Mouse (Mus musculus): ENCODE results near the gene Emilin2. TPM values are rescaled to one million over a fixed set of nuclear protein-coding genes. Genes with fewer than 3 reads are reported as not detected.

Gene Emilin2
- polyA plus RNA-seq, 1 experiment = 7.9 TPM

GRCm38 (mm10) chr17:71213666-71214065, 98.1 kb downstream of the Emilin2 start:
- TF ChIP-seq USF1 (IDR thresholded peaks at IDR 0.05; ENCODE audit: low read depth) = no peak
- no peak for TF ChIP-seq MYOG (IDR thresholded peaks at IDR 0.05; ENCODE audit: control insufficient read depth, extremely low read depth, insufficient read length)
- no peak for TF ChIP-seq CEBPB (IDR thresholded peaks at IDR 0.05; ENCODE audit: low read depth)
- no peak for TF ChIP-seq MYOD1 (IDR thresholded peaks at IDR 0.05; ENCODE audit: control insufficient read depth, insufficient read length, low read depth)
- peaks cover 25% of the 10 kb centered on the region for H3K79me3 ChIP-seq (ENCODE audit: low read depth)
- no peak overlapping the region for H3ac ChIP-seq (ENCODE audit: control insufficient read depth, insufficient read length, low read depth)
- peaks cover 15% of the 10 kb centered on the region for H3K36me3 ChIP-seq (ENCODE audit: control insufficient read depth, insufficient read depth)
- H3K79me2 ChIP-seq (ENCODE audit: control insufficient read depth, insufficient read depth) = peaks cover 83% of the 10 kb centered on the region
- no peak overlapping the region for H3K4me3 ChIP-seq (ENCODE audit: insufficient read depth, poor library complexity, severe bottlenecking)
- H3K27me3 ChIP-seq (ENCODE audit: control insufficient read depth, insufficient read depth, insufficient read length) = no peaks in the 10 kb centered on the region

GRCm38 (mm10) chr17:71211962-71212646, 99.7 kb downstream of the Emilin2 start:
- H3K27me3 ChIP-seq (ENCODE audit: control insufficient read depth, insufficient read depth, insufficient read length) = no peaks in the 10 kb centered on the region
- H3K79me2 ChIP-seq (ENCODE audit: control insufficient read depth, insufficient read depth) = peaks cover 93% of the 10 kb centered on the region

GRCm38 (mm10) chr17:71209936-71210335, 101.8 kb downstream of the Emilin2 start:
- peaks cover 96% of the 10 kb centered on the region for H3K79me2 ChIP-seq (ENCODE audit: control insufficient read depth, insufficient read depth)
- H3K36me3 ChIP-seq (ENCODE audit: control insufficient read depth, insufficient read depth) = peaks cover 7% of the 10 kb centered on the region
- H3K27me3 ChIP-seq (ENCODE audit: control insufficient read depth, insufficient read depth, insufficient read length) = no peaks in the 10 kb centered on the region
- no peak overlapping the region for H3K4me3 ChIP-seq (ENCODE audit: insufficient read depth, poor library complexity, severe bottlenecking)
- no peak for TF ChIP-seq CEBPB (IDR thresholded peaks at IDR 0.05; ENCODE audit: low read depth)
- no peak for TF ChIP-seq CTCF (IDR thresholded peaks at IDR 0.05; ENCODE audit: control insufficient read depth, insufficient read depth, insufficient read length)
- no peak for TF ChIP-seq MYOD1 (IDR thresholded peaks at IDR 0.05; ENCODE audit: control insufficient read depth, insufficient read length, low read depth)
- no peak for TF ChIP-seq FOSL1 (IDR thresholded peaks at IDR 0.05; ENCODE audit: insufficient read depth, low read length, poor library complexity, severe bottlenecking)
- TF ChIP-seq USF1 (IDR thresholded peaks at IDR 0.05; ENCODE audit: low read depth) = no peak
- no peak for TF ChIP-seq MYOG (IDR thresholded peaks at IDR 0.05; ENCODE audit: control insufficient read depth, extremely low read depth, insufficient read length)
- TF ChIP-seq MAX (IDR thresholded peaks at IDR 0.05) = no peak
- H3K79me3 ChIP-seq (ENCODE audit: low read depth) = peaks cover 40% of the 10 kb centered on the region
- H3ac ChIP-seq (ENCODE audit: control insufficient read depth, insufficient read length, low read depth) = no peak overlapping the region

More at GRCm38 (mm10) chr17:71211962-71212646, 99.7 kb downstream of the Emilin2 start:
- Histone ChIP-seq H3K4me3 (ENCODE audit: insufficient read depth, poor library complexity, severe bottlenecking) (no peak overlapping the region), H3ac (ENCODE audit: control insufficient read depth, insufficient read length, low read depth) (no peak overlapping the region), H3K79me3 (ENCODE audit: low read depth) (peaks cover 31% of the 10 kb centered on the region), H3K36me3 (ENCODE audit: control insufficient read depth, insufficient read depth) (peaks cover 15% of the 10 kb centered on the region)
- no peak for TF ChIP-seq FOSL1 (IDR thresholded peaks at IDR 0.05; ENCODE audit: insufficient read depth, low read length, poor library complexity, severe bottlenecking)
- no peak for TF ChIP-seq USF1 (IDR thresholded peaks at IDR 0.05; ENCODE audit: low read depth)
- TF ChIP-seq CTCF (IDR thresholded peaks at IDR 0.05; ENCODE audit: control insufficient read depth, insufficient read depth, insufficient read length) = no peak

- no peaks in the 10 kb centered on the region for H3K27me3 ChIP-seq (ENCODE audit: control insufficient read depth, insufficient read depth, insufficient read length)
- no peak for TF ChIP-seq FOSL1 (IDR thresholded peaks at IDR 0.05; ENCODE audit: insufficient read depth, low read length, poor library complexity, severe bottlenecking)
- no peak for TF ChIP-seq MYOG (IDR thresholded peaks at IDR 0.05; ENCODE audit: control insufficient read depth, extremely low read depth, insufficient read length)
- no peak for TF ChIP-seq MYOD1 (IDR thresholded peaks at IDR 0.05; ENCODE audit: control insufficient read depth, insufficient read length, low read depth)
- no peak for TF ChIP-seq CEBPB (IDR thresholded peaks at IDR 0.05; ENCODE audit: low read depth)
- TF ChIP-seq CTCF (IDR thresholded peaks at IDR 0.05; ENCODE audit: control insufficient read depth, insufficient read depth, insufficient read length) = no peak
- TF ChIP-seq USF1 (IDR thresholded peaks at IDR 0.05; ENCODE audit: low read depth) = no peak
- TF ChIP-seq MAX (IDR thresholded peaks at IDR 0.05) = no peak
- peaks cover 7% of the 10 kb centered on the region for H3K36me3 ChIP-seq (ENCODE audit: control insufficient read depth, insufficient read depth)
These were observed 102.9 kb downstream of the Emilin2 start for GRCm38 (mm10) chr17:71208921-71209320.

GRCm38 (mm10) chr17:71208376-71208775, 103.4 kb downstream of the Emilin2 start:
- H3K36me3 ChIP-seq (ENCODE audit: control insufficient read depth, insufficient read depth) = peaks cover 7% of the 10 kb centered on the region
- H3K79me2 ChIP-seq (ENCODE audit: control insufficient read depth, insufficient read depth) = peaks cover 96% of the 10 kb centered on the region
- no peaks in the 10 kb centered on the region for H3K27me3 ChIP-seq (ENCODE audit: control insufficient read depth, insufficient read depth, insufficient read length)
- TF ChIP-seq MAX (IDR thresholded peaks at IDR 0.05) = no peak
- TF ChIP-seq MYOG (IDR thresholded peaks at IDR 0.05; ENCODE audit: control insufficient read depth, extremely low read depth, insufficient read length) = no peak
- TF ChIP-seq CTCF (IDR thresholded peaks at IDR 0.05; ENCODE audit: control insufficient read depth, insufficient read depth, insufficient read length) = no peak
- no peak overlapping the region for H3K4me3 ChIP-seq (ENCODE audit: insufficient read depth, poor library complexity, severe bottlenecking)
- H3ac ChIP-seq (ENCODE audit: control insufficient read depth, insufficient read length, low read depth) = no peak overlapping the region
- H3K79me3 ChIP-seq (ENCODE audit: low read depth) = peaks cover 49% of the 10 kb centered on the region

More at GRCm38 (mm10) chr17:71208921-71209320, 102.9 kb downstream of the Emilin2 start:
- H3ac ChIP-seq (ENCODE audit: control insufficient read depth, insufficient read length, low read depth) = no peak overlapping the region
- no peak overlapping the region for H3K4me3 ChIP-seq (ENCODE audit: insufficient read depth, poor library complexity, severe bottlenecking)
- H3K79me2 ChIP-seq (ENCODE audit: control insufficient read depth, insufficient read depth) = peaks cover 96% of the 10 kb centered on the region
- peaks cover 47% of the 10 kb centered on the region for H3K79me3 ChIP-seq (ENCODE audit: low read depth)

- H3K36me3 ChIP-seq (ENCODE audit: control insufficient read depth, insufficient read depth) = peaks cover 7% of the 10 kb centered on the region
- H3K79me2 ChIP-seq (ENCODE audit: control insufficient read depth, insufficient read depth) = peaks cover 96% of the 10 kb centered on the region
- no peak overlapping the region for H3ac ChIP-seq (ENCODE audit: control insufficient read depth, insufficient read length, low read depth)
- H3K79me3 ChIP-seq (ENCODE audit: low read depth) = peaks cover 48% of the 10 kb centered on the region
- TF ChIP-seq USF1 (IDR thresholded peaks at IDR 0.05; ENCODE audit: low read depth) (no peak), MYOG (IDR thresholded peaks at IDR 0.05; ENCODE audit: control insufficient read depth, extremely low read depth, insufficient read length) (no peak), MYOD1 (IDR thresholded peaks at IDR 0.05; ENCODE audit: control insufficient read depth, insufficient read length, low read depth) (no peak), FOSL1 (IDR thresholded peaks at IDR 0.05; ENCODE audit: insufficient read depth, low read length, poor library complexity, severe bottlenecking) (no peak), CEBPB (IDR thresholded peaks at IDR 0.05; ENCODE audit: low read depth) (no peak), MAX (IDR thresholded peaks at IDR 0.05) (no peak), CTCF (IDR thresholded peaks at IDR 0.05; ENCODE audit: control insufficient read depth, insufficient read depth, insufficient read length) (no peak)
- no peak overlapping the region for H3K4me3 ChIP-seq (ENCODE audit: insufficient read depth, poor library complexity, severe bottlenecking)
- H3K27me3 ChIP-seq (ENCODE audit: control insufficient read depth, insufficient read depth, insufficient read length) = no peaks in the 10 kb centered on the region
These were observed 104.5 kb downstream of the Emilin2 start for GRCm38 (mm10) chr17:71207268-71207667.
